Comparison of ENCODE assay signal across 9 mouse cellular contexts in the genomic region with DNA sequence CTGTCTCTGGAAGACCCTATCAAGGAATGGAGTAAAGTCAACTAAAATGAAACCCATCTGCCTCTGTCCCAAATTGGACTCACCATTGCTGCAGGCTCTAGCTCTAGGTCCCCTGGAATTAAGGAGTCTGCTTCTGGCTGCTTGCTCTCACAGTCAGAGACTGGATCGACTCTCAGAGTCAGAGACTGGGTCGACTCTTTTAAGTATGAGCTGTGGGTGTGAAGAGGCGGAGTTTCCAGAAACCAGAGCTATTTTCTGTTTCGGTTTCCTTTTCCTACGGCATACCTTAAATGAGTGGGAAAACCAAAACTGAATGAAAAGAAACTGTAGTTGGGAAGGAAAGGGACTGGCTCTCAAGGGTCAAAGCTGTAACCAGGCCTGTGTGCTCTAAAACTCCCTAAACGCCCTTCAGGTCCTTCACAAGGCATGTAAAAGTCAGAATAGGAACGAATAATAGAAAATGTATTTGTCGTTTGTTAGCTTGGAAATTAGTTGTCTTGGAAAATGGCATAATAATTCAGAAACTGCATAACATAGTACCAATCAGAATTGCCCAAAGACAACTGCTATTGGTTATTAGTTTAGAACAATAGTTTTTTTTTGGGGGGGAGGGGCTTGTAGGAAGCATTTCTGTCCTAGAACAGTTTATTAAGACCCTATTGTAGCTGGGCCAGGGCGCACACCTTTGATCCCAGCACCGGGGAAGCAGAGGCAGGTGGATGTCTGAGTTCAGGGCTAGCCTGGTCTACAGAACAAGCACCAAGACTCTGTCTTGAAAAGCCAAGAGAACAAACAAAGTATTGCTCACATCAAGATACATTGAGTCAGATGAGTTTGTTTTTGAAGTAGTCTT. TPM values are rescaled to one million over a fixed set of nuclear protein-coding genes. Genes with fewer than 3 reads are reported as not detected.
A peak's percentile ranks its signal among the peaks of the same experiment; 100 is the strongest.
DNase-seq lines count a peak whose midpoint lies in the region; ATAC-seq and TF ChIP-seq lines count a peak whose summit lies in the region.
"Had no signal": no experiment of that assay in that cellular context is flagged by ENCODE, and none has a peak within 500 bp of the region (broad histone marks: within the 10 kb centered on the region; RNA-seq: fewer than 3 reads in every experiment).

TSS of gene Isg15 (minus strand) at position 196 of the 853 bp plus-strand sequence.

- peaks cover 7% of the 10 kb centered on the region; the same call in 1 of the 2 replicates for H3K27me3 ChIP-seq in midbrain, postnatal 0 days (ENCODE audit: insufficient read depth, low read length)
- peaks cover 5% of the 10 kb centered on the region; the same call in 1 of the 2 replicates for H3K27me3 ChIP-seq in midbrain, embryonic 14.5 days (ENCODE audit: control insufficient read depth, insufficient read depth, low read length)
- peaks cover 25% of the 10 kb centered on the region for H3K27me3 ChIP-seq in intestine, postnatal 0 days (replicated peaks; ENCODE audit: control insufficient read depth, insufficient read depth, low read length)
- no peaks in the 10 kb centered on the region; the same call in 1 of the 2 replicates for H3K27me3 ChIP-seq in small intestine, adult 2 months (ENCODE audit: control insufficient read depth, insufficient read depth, low read length)

- no peaks in the 10 kb centered on the region for H3K9me3 ChIP-seq in midbrain, postnatal 0 days (ENCODE audit: low read length)
- H3K9me3 ChIP-seq in midbrain, embryonic 14.5 days (ENCODE audit: control insufficient read depth, low read length), result no peaks in the 10 kb centered on the region
- H3K9me3 ChIP-seq in intestine, postnatal 0 days (ENCODE audit: control insufficient read depth), result no peaks in the 10 kb centered on the region

- H3K27ac ChIP-seq in midbrain, postnatal 0 days (ENCODE audit: low read depth, low read length), result no peak within 1 kb of the TSS
- no peak within 1 kb of the TSS for H3K27ac ChIP-seq in midbrain, embryonic 14.5 days (replicated peaks; ENCODE audit: low read depth, low read length)
- H3K27ac ChIP-seq in bone marrow macrophage, adult 2 months (ENCODE audit: insufficient read depth, low read depth, low read length), result peak within 1 kb of the TSS; percentile 33; the same call in 1 of the 2 replicates
- peak within 1 kb of the TSS; percentile 16; the same call in 1 of the 2 replicates for H3K27ac ChIP-seq in intestine, postnatal 0 days (ENCODE audit: low read depth, low read length)
- H3K27ac ChIP-seq in small intestine, adult 2 months (ENCODE audit: insufficient read depth, low read depth, low read length), result peak within 1 kb of the TSS; percentile 90

- 0 out of 2 replicates have a peak within 1 kb of the TSS, but pooled peaks have one; percentile 9 for H3K4me2 ChIP-seq in midbrain, postnatal 0 days (ENCODE audit: low read depth, low read length, poor library complexity, severe bottlenecking)
- H3K4me2 ChIP-seq in midbrain, embryonic 14.5 days (ENCODE audit: low read length), result no peak within 1 kb of the TSS
- H3K4me2 ChIP-seq in intestine, postnatal 0 days (replicated peaks; ENCODE audit: low read depth), result peak within 1 kb of the TSS; percentile 54

- no peak for DNase-seq in midbrain, postnatal 0 days (ENCODE audit: low spot score)
- no peak for DNase-seq in midbrain, embryonic 14.5 days
- DNase-seq in ovary, adult 18-20 months (ENCODE audit: low spot score), result no peak
- DNase-seq in adrenal gland, postnatal 4 days (ENCODE audit: low spot score in 2 of 2), result no peak
- DNase-seq: cerebellum, adult 11-12 months; layer of hippocampus, postnatal 36 days had no signal

- H3K9ac ChIP-seq in midbrain, postnatal 0 days (replicated peaks; ENCODE audit: low read length, poor library complexity, severe bottlenecking), result no peak within 1 kb of the TSS
- H3K9ac ChIP-seq in midbrain, embryonic 14.5 days (replicated peaks; ENCODE audit: low read length), result no peak within 1 kb of the TSS
- 0 out of 2 replicates have a peak within 1 kb of the TSS, but pooled peaks have one; percentile 22 for H3K9ac ChIP-seq in intestine, postnatal 0 days (ENCODE audit: low read depth, low read length)

- no peak within 1 kb of the TSS for H3K4me3 ChIP-seq in midbrain, postnatal 0 days (ENCODE audit: low read depth, low read length)
- H3K4me3 ChIP-seq in midbrain, embryonic 14.5 days (replicated peaks; ENCODE audit: low read depth, low read length), result no peak within 1 kb of the TSS
- peak within 1 kb of the TSS; percentile 50 for H3K4me3 ChIP-seq in bone marrow macrophage, adult 2 months (ENCODE audit: insufficient read depth, low read length)
- H3K4me3 ChIP-seq in intestine, postnatal 0 days (ENCODE audit: low read depth, low read length), result peak within 1 kb of the TSS; percentile 20
- H3K4me3 ChIP-seq in small intestine, adult 2 months (ENCODE audit: low read depth, low read length), result peak within 1 kb of the TSS; percentile 49

- ATAC-seq in midbrain, postnatal 0 days (ENCODE audit: low FRiP score), result no peak
- ATAC-seq in midbrain, embryonic 14.5 days (ENCODE audit: low FRiP score, low TSS enrichment), result no peak
- no peak for ATAC-seq in intestine, postnatal 0 days

- H3K36me3 ChIP-seq in midbrain, postnatal 0 days (ENCODE audit: insufficient read depth, low read length), result no peaks in the 10 kb centered on the region
- H3K36me3 ChIP-seq in midbrain, embryonic 14.5 days (ENCODE audit: control insufficient read depth, insufficient read depth, low read length), result no peaks in the 10 kb centered on the region
- no peaks in the 10 kb centered on the region for H3K36me3 ChIP-seq in intestine, postnatal 0 days (ENCODE audit: control insufficient read depth, insufficient read depth)
- 0 out of 2 replicates have a peak, but pooled peaks cover 2% of the 10 kb centered on the region for H3K36me3 ChIP-seq in small intestine, adult 2 months (ENCODE audit: control insufficient read depth, insufficient read depth, low read length)

- peaks cover 6% of the 10 kb centered on the region; the same call in 1 of the 2 replicates for H3K4me1 ChIP-seq in midbrain, postnatal 0 days (ENCODE audit: insufficient read depth, low read length)
- H3K4me1 ChIP-seq in midbrain, embryonic 14.5 days (ENCODE audit: control insufficient read depth, insufficient read depth, low read length), result peaks cover 17% of the 10 kb centered on the region
- peaks cover 12% of the 10 kb centered on the region for H3K4me1 ChIP-seq in bone marrow macrophage, adult 2 months (ENCODE audit: control insufficient read depth, insufficient read depth, low read length)
- peaks cover 7% of the 10 kb centered on the region; the same call in 1 of the 2 replicates for H3K4me1 ChIP-seq in intestine, postnatal 0 days (replicated peaks; ENCODE audit: control insufficient read depth, insufficient read depth, low read length)
- H3K4me1 ChIP-seq in small intestine, adult 2 months (ENCODE audit: control insufficient read depth, insufficient read depth, insufficient read length, low read length), result peaks cover 12% of the 10 kb centered on the region; the same call in 1 of the 2 replicates

- WGBS in midbrain, postnatal 0 days, result 65% methylated on average over 10 of the region's 10 CpGs
- WGBS in midbrain, embryonic 14.5 days, result 70% methylated on average over 10 of the region's 10 CpGs
- 50% methylated on average over 10 of the region's 10 CpGs for WGBS in intestine, postnatal 0 days
- 30% methylated on average over 10 of the region's 10 CpGs for WGBS in small intestine, adult 2 months

- TF ChIP-seq POLR2A in bone marrow macrophage, adult 2 months (IDR thresholded peaks at IDR 0.05; ENCODE audit: borderline replicate concordance, low read depth, low read length), result no peak
- peak; percentile 82; the same call in 1 of the 2 replicates for TF ChIP-seq POLR2A in small intestine, adult 2 months (IDR thresholded peaks at IDR 0.05; ENCODE audit: low read depth, low read length)

- TF ChIP-seq CTCF in midbrain, postnatal 0 days (IDR thresholded peaks at IDR 0.05), result no peak
- TF ChIP-seq CTCF in bone marrow macrophage, adult 2 months (IDR thresholded peaks at IDR 0.05; ENCODE audit: low read depth, low read length), result no peak
- TF ChIP-seq CTCF in intestine, postnatal 0 days (IDR thresholded peaks at IDR 0.05; ENCODE audit: low read depth), result no peak
- TF ChIP-seq CTCF in small intestine, adult 2 months (IDR thresholded peaks at IDR 0.05; ENCODE audit: extremely low read depth, insufficient read length, insufficient replicate concordance, low read depth, low read length), result no peak

RNA-seq across cellular contexts. Expression of gene Isg15, which starts in this region (rescaled TPM):
- total RNA-seq in midbrain, postnatal 0 days (2014; rRNA removed), result 1.7 and 2.3 TPM in 2 replicates
- polyA plus RNA-seq in midbrain, postnatal 0 days (2015; fragmentation: Nextera tagmentation; extraction: Ambion mirVana), result 2.4 and 3.9 TPM in 2 replicates
- polyA plus RNA-seq in midbrain, embryonic 14.5 days (2014; fragmentation: Nextera tagmentation; extraction: Ambion mirVana), result 0.51 and 2.5 TPM in 2 replicates
- 76.8 and 96.9 TPM in 2 replicates for polyA plus RNA-seq in bone marrow macrophage, adult 2 months (2012; ENCODE audit: insufficient read depth, insufficient read length, missing spikeins)
- 36.0 and 40.5 TPM in 2 replicates for polyA plus RNA-seq in intestine, postnatal 0 days (2015; fragmentation: Nextera tagmentation; extraction: Ambion mirVana)
- polyA plus RNA-seq in small intestine, adult 2 months (2012; rRNA removed), result 28.1 and 90.2 TPM in 2 replicates
- total RNA-seq in adrenal gland, postnatal 4 days (2021), result 1 to 10 TPM; 1.9 to 2.8 TPM

Comparison
In these comparisons a context has a peak if more than half of its experiments do, and no peak if none do; other contexts are left out.
1. H3K27ac ChIP-seq: peak in bone marrow macrophage, adult 2 months (single experiment), intestine, postnatal 0 days (single experiment) and small intestine, adult 2 months (single experiment); none in midbrain, postnatal 0 days (single experiment) and midbrain, embryonic 14.5 days (single experiment).
2. H3K4me3 ChIP-seq: peak in bone marrow macrophage, adult 2 months (single experiment), intestine, postnatal 0 days (single experiment) and small intestine, adult 2 months (single experiment); none in midbrain, postnatal 0 days (single experiment) and midbrain, embryonic 14.5 days (single experiment).